In the genomic region with DNA sequence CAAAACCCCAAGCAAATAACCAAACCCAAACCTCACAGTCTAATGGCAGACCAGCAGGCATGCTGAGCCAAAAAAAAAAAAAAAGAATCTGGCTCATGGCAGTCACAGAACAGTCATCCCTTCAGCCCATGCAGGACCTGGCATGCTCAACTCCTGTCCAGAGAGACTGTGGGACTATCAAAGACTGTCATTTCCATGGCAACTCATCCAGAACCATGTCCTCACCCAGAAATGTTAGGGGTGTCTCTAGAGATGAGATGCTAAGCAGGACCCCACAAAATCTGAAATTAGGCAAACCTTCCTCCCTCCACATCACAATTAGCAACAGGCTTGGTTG, we compare ENCODE assay signal across 25 mouse cellular contexts. TPM values are rescaled to one million over a fixed set of nuclear protein-coding genes. Genes with fewer than 3 reads are reported as not detected.
"Had no signal": no experiment of that assay in that cellular context is flagged by ENCODE, and none has a peak within 500 bp of the region (broad histone marks: within the 10 kb centered on the region; RNA-seq: fewer than 3 reads in every experiment).

No protein-coding gene starts in this region.

- DNase-seq: layer of hippocampus, adult 9-11 months; liver; liver, embryonic 13.5 days; lung, adult 2 months; lung, postnatal 14 days; lung, postnatal 4 days; midbrain, embryonic 14.5 days; thymus, adult 18-20 months; thymus, postnatal 36 days had no signal

- H3K9me3 ChIP-seq: limb, embryonic 10.5 days; limb, embryonic 13.5 days; liver, embryonic 13.5 days had no signal

- H3K4me3 ChIP-seq: layer of hippocampus, adult 2 months; limb, embryonic 10.5 days; limb, embryonic 13.5 days; liver, embryonic 13.5 days had no signal

- H3K4me1 ChIP-seq: limb, embryonic 10.5 days; liver, embryonic 13.5 days had no signal

- H3K36me3 ChIP-seq: limb, embryonic 10.5 days; limb, embryonic 13.5 days; liver, embryonic 13.5 days had no signal

- H3K27me3 ChIP-seq: limb, embryonic 13.5 days; liver, embryonic 13.5 days had no signal

- H3K27ac ChIP-seq: kidney, postnatal 0 days; layer of hippocampus, adult 2 months; limb, embryonic 10.5 days; limb, embryonic 13.5 days; liver, embryonic 13.5 days had no signal

- H3K4me2 ChIP-seq: limb, embryonic 13.5 days; liver, embryonic 13.5 days; midbrain, embryonic 11.5 days had no signal

- H3K9ac ChIP-seq: limb, embryonic 13.5 days; liver, embryonic 13.5 days had no signal

RNA-seq across cellular contexts. Expression of a gene that starts 14.1 kb away (rescaled TPM):
- total RNA-seq: layer of hippocampus, adult 2 months; layer of hippocampus, postnatal 25 days; left cerebral cortex, adult 18-20 months; left cerebral cortex, postnatal 25 days; megakaryocyte progenitor cell, adult 5-6 weeks; megakaryocyte-erythroid progenitor cell, adult 5-6 weeks; midbrain, postnatal 0 days had no signal
- polyA plus RNA-seq: kidney, postnatal 0 days; limb, embryonic 10.5 days; limb, embryonic 13.5 days; liver, embryonic 13.5 days; liver, embryonic 16.5 days; lung, embryonic 16.5 days; midbrain, embryonic 11.5 days; midbrain, embryonic 14.5 days; midbrain, postnatal 0 days; neural tube, embryonic 11.5 days; small intestine, adult 2 months; stomach, embryonic 16.5 days had no signal
